Mouse (Mus musculus) midbrain, embryonic 16.5 days (tissue): Measurements from ENCODE around the gene Ndufs1. TPM values are rescaled to one million over a fixed set of nuclear protein-coding genes. Genes with fewer than 3 reads are reported as not detected.
A peak's percentile ranks its signal among the peaks of the same experiment; 100 is the strongest.

Source experiments
- ATAC-seq: fragments of 200-750 bp; cut with Nextera tagmentation; 2 replicates; pipeline ENCODE4 v1.8.0; 2017; ENCODE audit warnings: moderate TSS enrichment
- H3K27ac ChIP-seq: fragments of 300-500 bp; sonication (generic); 2 replicates; pipeline ENCODE4 v1.5.1; 2014; ENCODE audit warnings: mild to moderate bottlenecking, low read length, mixed read lengths
- H3K27me3 ChIP-seq: fragments of 300-500 bp; sonication (generic); 2 replicates; pipeline ENCODE4 v1.6.1; 2014; ENCODE audit warnings: low read depth, low read length, mixed read lengths; ENCODE audit not compliant: control insufficient read depth, insufficient read depth
- H3K36me3 ChIP-seq: fragments of 300-500 bp; sonication (generic); 2 replicates; pipeline ENCODE4 v1.6.1; 2014; ENCODE audit warnings: mild to moderate bottlenecking, low read length, moderate library complexity, mixed read lengths; ENCODE audit not compliant: control insufficient read depth, insufficient read depth
- H3K4me1 ChIP-seq: fragments of 300-500 bp; sonication (generic); 2 replicates; pipeline ENCODE4 v1.6.1; 2014; ENCODE audit warnings: mild to moderate bottlenecking, low read length, mixed read lengths; ENCODE audit not compliant: control insufficient read depth, insufficient read depth
- H3K4me2 ChIP-seq: fragments of 300-500 bp; sonication (generic); 2 replicates; pipeline ENCODE4 v1.6.1; 2014; ENCODE audit warnings: mild to moderate bottlenecking, low read length, mixed read lengths
- H3K4me3 ChIP-seq: fragments of 300-500 bp; sonication (generic); 2 replicates; pipeline ENCODE4 v1.5.1; 2014; ENCODE audit warnings: low read depth, mild to moderate bottlenecking, low read length, moderate library complexity, mixed read lengths
- H3K9ac ChIP-seq: fragments of 300-500 bp; sonication (generic); 2 replicates; pipeline ENCODE4 v1.6.1; 2014; ENCODE audit warnings: low read depth, low read length, mixed read lengths
- H3K9me3 ChIP-seq: fragments of 300-500 bp; sonication (generic); replicated peaks from 2 replicates; pipeline ENCODE4 v1.6.1; 2014; ENCODE audit warnings: mild to moderate bottlenecking, low read length, mixed read lengths; ENCODE audit not compliant: control insufficient read depth, poor library complexity, severe bottlenecking
- WGBS: fragments of 180-500 bp; shearing (Covaris S2); extraction: QIAGEN DNeasy Blood & Tissue Kit; methylation state at CpG from one replicate; pipeline ENCODE4 v1.1.7; 2014; 5-methylcytosine and 5-hydroxymethylcytosine counted together
- microRNA-seq: library from miRNA; unstranded; fragments of <30 nt; microRNA quantifications from one replicate; pipeline ENCODE4, GENCODE M21; 2017
- polyA plus RNA-seq: library from polyadenylated mRNA; unstranded; fragments of >200 nt; fragmentation: Nextera tagmentation; extraction: Ambion mirVana; gene quantifications from 2 replicates; pipeline ENCODE4 v1.2.1, GENCODE M21; 2015

Gene Ndufs1
- polyA plus RNA-seq, 1 experiment from 2014 or later = 137 TPM

DNA sequence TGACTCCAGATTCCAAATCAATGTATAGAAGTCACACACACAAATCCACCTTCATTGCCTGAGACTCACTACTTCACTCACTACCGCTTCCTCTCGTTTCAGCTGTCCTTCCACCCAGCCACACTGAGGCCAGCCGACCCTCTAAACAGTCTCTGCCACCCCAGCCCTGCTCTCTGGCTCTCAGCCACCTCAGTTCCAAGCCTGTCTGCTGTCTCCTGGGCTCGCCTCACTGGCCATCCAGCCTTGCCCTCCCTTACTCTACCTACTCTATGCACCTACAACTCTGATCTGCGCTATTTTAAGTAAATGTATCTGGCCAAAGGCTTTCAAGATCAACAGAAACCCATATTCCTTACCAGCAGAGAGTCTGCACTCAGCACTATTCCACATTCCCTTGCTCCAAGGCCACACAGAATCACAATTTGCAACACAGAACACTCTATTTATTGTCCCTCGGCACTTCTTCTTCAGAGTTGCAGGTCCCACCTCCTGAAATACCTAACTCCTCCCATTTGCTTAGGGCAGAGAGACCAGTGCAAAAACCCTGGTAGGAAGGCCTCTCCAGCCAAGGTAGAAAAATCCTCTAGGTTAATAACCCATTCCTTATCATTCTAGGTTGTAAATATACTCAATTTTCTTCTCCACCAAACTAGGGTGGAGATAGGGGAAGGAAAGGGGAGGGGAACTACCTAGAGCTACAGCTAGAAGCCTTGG, 68.9 kb downstream of the Ndufs1 start:
- H3K4me2 ChIP-seq = no peak overlapping the region
- peaks cover 5% of the 10 kb centered on the region; the same call in 1 of the 2 replicates for H3K36me3 ChIP-seq
- H3K27ac ChIP-seq = no peak overlapping the region
- H3K4me1 ChIP-seq = peaks cover 19% of the 10 kb centered on the region
- WGBS = 76% methylated on average over 6 of the region's 6 CpGs
- ATAC-seq = 0 out of 2 replicates have a peak, but pooled peaks have one; percentile 36
- no peaks in the 10 kb centered on the region for H3K9me3 ChIP-seq
- H3K27me3 ChIP-seq = no peaks in the 10 kb centered on the region
- H3K4me3 ChIP-seq = no peak overlapping the region
- H3K9ac ChIP-seq = no peak overlapping the region

DNA sequence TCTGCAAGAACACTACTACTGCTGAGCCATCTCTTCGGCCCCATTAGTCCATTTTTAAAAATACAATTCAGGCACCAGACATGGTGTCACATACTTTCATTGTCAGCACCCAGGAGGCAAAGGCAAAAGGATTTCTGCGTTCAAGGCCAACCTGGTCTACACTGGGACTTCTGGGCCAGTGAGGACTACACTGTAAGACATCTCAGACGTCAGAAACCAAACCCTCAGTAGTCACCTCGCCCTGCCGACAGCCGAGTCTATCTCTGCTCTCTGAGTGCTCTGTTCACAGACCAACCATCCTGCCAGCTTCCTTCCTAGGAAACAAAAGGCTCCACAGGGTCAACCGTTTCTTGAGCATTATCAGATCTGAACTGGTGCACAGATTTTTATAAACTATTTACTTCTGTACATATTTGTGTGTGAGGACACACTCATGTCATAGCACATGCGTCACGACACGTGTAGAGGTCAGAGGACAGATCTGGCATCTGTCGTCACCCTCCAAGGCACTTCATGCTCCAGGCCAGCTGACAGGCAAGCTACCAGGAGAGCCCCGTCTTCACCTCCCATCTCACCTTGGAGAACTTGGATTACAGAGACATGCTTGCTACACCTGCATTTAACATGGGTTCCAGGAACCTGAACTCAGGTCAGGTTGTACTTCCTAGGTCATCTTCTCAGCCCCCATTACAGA, 73.7 kb downstream of the Ndufs1 start:
- 95% methylated on average over 12 of the region's 12 CpGs for WGBS
- Histone ChIP-seq H3K4me1 (no peaks in the 10 kb centered on the region), H3K9ac (no peak overlapping the region), H3K27me3 (no peaks in the 10 kb centered on the region), H3K27ac (no peak overlapping the region), H3K36me3 (peaks cover 14% of the 10 kb centered on the region), H3K9me3 (no peaks in the 10 kb centered on the region), H3K4me2 (no peak overlapping the region), H3K4me3 (no peak overlapping the region)
- ATAC-seq = no peak

DNA sequence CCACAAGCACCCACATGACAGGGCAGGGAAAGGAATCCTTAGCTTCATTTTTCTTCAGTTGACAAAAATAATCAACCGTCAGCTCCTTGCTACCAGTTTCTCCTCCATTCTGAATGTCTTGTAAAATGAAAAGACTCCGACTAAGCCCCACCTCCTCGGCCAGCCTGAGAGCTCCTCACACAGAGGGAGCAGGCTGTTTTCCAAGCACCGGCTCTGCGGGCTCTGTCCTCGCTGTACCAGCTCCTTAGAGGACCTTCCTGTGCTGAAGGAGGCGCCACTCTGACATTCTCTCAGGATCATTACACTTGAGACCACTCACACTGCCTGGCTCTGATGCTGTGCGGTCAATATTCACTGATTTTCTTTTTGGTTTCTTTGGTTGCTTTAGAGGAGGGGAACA, 76.4 kb downstream of the Ndufs1 start:
- H3K4me1 ChIP-seq = no peaks in the 10 kb centered on the region
- peaks cover 16% of the 10 kb centered on the region for H3K36me3 ChIP-seq
- H3K9ac ChIP-seq = no peak overlapping the region
- no peak overlapping the region for H3K4me3 ChIP-seq
- H3K27ac ChIP-seq = no peak overlapping the region
- H3K4me2 ChIP-seq = no peak overlapping the region
- H3K27me3 ChIP-seq = no peaks in the 10 kb centered on the region
- H3K9me3 ChIP-seq = no peaks in the 10 kb centered on the region
- WGBS = 88% methylated on average over 8 of the region's 8 CpGs
- ATAC-seq = no peak

DNA sequence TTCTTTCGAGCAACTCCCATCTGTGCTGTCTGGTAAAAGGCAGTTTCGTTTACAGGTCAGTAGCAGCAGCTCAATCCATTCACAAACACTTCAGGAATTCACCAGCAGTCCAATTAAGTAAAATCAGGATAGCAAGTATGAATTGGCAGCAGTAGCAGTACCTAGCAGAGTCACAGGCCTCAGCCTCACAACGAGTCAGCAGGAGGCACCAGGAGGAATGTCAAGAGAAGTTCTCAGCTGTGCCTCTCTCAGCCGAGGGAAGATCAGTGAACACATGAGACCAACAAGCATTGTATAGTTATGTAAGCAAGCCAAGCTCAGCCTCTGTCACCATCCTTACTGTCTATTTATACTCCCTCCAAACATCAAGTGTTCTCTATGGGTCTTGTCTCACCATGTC, 77.8 kb downstream of the Ndufs1 start:
- Histone ChIP-seq H3K4me1 (no peaks in the 10 kb centered on the region), H3K27ac (no peak overlapping the region), H3K36me3 (peaks cover 13% of the 10 kb centered on the region), H3K9me3 (no peaks in the 10 kb centered on the region), H3K9ac (no peak overlapping the region), H3K27me3 (no peaks in the 10 kb centered on the region), H3K4me2 (no peak overlapping the region), H3K4me3 (no peak overlapping the region)
- WGBS = 81% methylated on average over 4 of the region's 4 CpGs
- no peak for ATAC-seq

DNA sequence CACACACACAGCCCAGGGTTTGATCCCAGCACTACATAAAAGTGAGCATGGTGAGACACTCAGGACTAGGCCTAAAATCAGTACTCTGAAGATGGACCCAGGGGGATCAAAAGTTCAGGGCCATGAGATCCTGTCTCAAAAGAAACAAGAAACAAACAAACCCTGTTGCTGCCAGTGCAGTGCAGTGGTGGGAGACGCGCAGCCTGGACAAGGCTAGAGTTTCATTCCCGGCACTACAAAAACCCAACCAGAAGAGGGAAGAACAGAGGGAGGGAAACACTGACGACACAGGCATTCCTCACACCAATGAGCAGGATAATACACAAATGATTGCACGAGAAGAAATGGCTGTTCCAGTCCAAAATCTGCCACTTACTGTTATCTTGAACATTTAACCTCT, 80.6 kb downstream of the Ndufs1 start:
- Histone ChIP-seq H3K9me3 (no peaks in the 10 kb centered on the region), H3K4me1 (no peaks in the 10 kb centered on the region), H3K9ac (no peak overlapping the region), H3K4me3 (no peak overlapping the region), H3K4me2 (no peak overlapping the region), H3K27ac (no peak overlapping the region), H3K27me3 (no peaks in the 10 kb centered on the region), H3K36me3 (peaks cover 19% of the 10 kb centered on the region; the same call in 1 of the 2 replicates)
- 81% methylated on average over 5 of the region's 5 CpGs for WGBS
- no peak for ATAC-seq

Small RNAs within 50 kb of the gene (microRNA-seq; reads per million reads assigned to microRNA genes)
- gene Gm24557 = not detected
- not detected for gene Gm27512

Other genes starting within 250 kb of the Ndufs1 start
- 8.9 and 9.6 TPM in 2 replicates for gene Ino80d, start 62.2 kb downstream of the Ndufs1 start, polyA plus RNA-seq
- gene Eef1b2, start within 50 bp of the Ndufs1 start, polyA plus RNA-seq = 433 and 447 TPM in 2 replicates
- 0.88 and 1.1 TPM in 2 replicates for gene Gpr1, start 37.7 kb upstream of the Ndufs1 start, polyA plus RNA-seq
- 35.4 and 50.3 TPM in 2 replicates for gene Zdbf2, start 96.4 kb upstream of the Ndufs1 start, polyA plus RNA-seq